Mouse (Mus musculus) right cerebral cortex, postnatal 4 days (tissue): ENCODE results near the gene Tns4.

ENCODE experiments used
- DNase-seq: peaks from one replicate; pipeline ENCODE4 v3.0.0-alpha.2; 2022

Tns4 gene

GRCm38 (mm10) chr11:99090391-99090790, 1.3 kb upstream of the Tns4 start:
- no peak for DNase-seq

DNA sequence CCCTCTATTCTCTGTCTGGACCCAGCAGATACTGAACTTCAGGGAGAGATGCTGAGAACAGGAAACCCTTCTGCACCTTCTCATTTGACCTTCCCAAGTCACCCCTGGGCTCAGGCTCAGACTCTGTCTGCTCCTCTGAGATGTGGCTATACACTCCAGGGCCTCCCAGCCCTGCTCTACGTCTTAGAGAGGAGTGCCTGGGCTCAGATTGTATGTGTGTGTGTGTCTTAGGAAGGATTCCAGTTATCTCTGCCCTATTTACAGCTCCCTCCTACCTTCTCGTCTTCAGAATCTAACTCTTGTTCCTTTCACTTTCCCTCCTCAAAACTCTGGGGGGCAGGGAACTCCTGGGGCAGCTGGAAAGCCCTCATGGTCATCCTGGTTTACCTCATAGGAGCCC, 620 bp downstream of the Tns4 start:
- DNase-seq = no peak

DNA sequence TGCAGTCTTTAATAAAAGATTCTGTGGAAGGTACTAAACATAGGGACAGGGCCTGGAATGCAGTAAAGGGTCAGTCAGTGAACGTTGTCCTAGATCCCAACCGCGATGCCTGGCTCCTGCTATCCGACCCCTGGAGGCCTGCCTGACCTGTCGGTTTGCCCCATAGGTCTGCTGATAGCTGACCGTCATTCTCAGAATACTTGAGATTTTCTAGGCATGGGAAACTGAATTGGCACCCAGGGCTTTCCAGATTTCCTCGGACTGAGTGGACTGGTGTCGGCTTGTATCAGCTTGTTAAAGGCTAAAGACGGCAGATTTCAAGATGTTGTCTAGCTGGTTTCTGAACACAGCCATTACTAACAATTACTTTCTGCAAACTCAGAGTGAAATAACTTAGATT, 4.7 kb downstream of the Tns4 start:
- DNase-seq = no peak

GRCm38 (mm10) chr11:99083516-99083915, 5.6 kb downstream of the Tns4 start:
- DNase-seq = no peak

DNA sequence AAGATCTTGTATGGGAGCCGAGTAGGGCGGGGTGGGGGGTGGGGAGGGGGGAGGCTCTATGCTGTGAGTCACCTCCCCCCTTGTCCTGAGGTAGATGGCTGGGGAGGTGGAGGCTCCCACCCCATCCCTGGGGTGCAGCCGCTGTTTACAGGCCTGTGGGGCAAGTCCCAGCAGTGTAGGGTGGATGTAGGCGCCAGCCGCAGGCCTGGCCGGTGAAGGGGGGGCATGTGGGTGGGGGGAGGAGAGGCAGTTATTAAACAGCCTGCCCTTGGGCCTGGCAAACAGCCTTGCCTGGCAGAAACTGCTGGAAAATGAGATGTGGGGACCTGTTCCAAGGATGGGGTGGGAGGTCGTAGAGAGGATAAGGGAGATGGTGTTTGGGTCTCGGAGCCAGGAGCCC, 7.0 kb downstream of the Tns4 start:
- no peak for DNase-seq

DNA sequence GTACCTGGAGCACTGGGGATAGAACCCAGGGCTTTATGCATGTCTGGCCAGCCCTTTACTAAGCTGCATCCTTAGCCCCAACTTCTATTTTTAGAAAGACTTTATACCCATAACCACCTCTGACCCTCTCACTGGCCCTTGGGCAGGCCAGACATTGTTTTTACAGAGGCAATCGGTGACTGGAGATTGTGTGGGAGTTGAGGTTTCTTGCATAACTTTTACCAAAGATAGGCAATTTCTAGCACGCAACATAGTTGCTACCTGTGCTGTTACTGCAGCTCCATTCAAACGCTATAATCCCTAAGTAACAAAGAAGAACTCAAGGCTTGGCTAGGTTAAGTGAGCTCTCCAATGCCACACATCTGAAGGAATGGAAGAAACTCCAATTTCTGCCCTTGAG, 7.5 kb downstream of the Tns4 start:
- no peak for DNase-seq

DNA sequence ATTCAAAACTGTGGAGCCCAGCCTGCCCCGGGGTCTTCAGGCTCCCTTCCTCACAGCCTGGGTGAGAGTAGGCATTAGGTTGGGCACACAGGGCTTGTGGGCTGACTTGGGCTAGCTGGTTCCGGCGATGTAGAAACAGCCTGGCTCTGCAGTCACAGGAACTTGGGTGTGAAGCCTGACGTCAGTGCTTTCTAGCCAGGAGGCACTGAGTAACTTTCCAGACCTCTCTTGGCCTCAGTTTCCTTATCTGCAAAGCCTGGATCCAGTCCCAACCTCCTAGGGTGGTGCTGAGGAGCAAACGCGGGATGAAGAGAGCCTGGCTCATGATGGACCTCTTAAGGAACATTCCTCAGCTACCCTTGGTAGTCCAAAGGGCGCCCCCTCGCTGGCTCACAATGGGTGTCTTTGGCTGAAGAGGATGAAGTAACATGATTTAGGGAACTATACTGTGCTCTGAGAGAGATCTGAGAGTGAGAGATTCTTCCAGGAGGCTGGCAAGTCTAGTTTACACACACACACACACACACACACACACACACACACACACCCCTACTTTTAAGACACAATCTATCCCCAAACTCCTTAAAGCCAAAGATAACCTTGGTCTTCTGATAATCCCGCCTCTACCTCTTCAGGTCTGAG, 8.1 kb downstream of the Tns4 start:
- no peak for DNase-seq

DNA sequence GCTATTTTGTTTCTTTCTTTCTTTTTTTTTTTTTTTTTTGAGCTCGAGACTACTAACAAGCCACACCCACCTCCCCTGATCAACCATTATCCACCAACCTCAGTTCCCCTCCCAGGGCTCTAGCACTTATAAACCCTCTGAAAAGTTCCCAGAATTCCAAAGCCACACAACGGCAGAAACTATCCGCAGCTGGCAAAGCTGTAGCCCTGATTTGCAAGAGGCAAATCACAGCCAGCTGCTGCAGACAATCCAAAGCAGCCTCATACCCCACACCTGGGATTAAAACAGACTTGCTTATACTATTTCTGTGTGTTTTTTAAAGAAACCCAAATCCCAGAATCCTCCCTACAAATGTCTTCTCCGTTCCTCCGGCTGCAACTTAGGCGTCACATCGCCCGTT, 11.2 kb downstream of the Tns4 start:
- no peak for DNase-seq

DNA sequence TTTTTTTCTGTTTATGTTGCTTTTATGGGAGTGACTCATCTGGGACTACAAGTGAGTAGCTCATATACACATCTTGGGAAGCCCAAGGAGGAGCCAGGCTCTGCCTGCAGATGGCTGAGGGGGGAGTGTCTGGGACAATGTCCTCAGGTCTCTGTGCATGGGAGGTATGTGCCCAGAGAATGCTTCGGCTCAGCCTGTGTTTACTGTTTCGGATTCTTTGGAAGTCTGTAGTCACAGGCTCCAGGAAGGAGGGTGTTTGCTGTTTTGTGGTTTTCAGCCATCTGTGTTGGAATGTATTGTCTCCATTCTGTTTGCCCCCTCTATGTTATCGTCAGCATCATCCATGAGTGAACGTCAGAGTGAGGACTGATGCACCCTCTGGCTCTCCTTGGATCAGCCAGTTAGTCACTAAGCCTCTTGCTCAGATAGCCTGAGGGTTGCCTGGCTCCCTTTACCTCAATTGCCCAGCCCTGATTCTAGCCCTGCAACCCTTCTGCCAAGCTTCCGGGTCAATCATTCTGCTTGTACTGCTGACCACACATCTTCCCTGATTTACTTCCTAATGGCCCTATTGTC, 12.3 kb downstream of the Tns4 start:
- DNase-seq = no peak

GRCm38 (mm10) chr11:99073781-99074180, 15.3 kb downstream of the Tns4 start:
- DNase-seq = no peak

DNA sequence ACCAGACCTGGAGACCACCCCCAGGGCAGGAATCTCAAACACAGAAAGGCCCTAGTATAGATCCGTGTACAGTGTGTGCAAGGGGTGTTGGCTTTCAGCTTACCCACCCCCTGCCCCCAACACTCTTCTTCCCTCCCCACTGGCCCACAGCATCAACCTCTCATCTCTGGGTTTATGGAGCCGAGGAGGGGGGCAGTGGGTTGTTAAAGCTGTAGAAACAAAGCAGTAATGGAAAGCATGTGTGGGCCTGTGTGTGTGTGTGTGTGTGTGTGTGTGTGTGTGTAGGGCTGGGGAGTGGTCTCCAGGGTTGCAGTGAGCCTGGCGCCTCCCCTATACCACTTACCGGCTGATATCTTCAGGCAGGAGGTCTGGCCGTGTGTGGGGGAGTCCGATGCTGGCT, 17.2 kb downstream of the Tns4 start:
- DNase-seq = no peak

GRCm38 (mm10) chr11:99068455-99068854, 20.7 kb downstream of the Tns4 start:
- DNase-seq = no peak

GRCm38 (mm10) chr11:99067591-99067990, 21.5 kb downstream of the Tns4 start:
- no peak for DNase-seq

DNA sequence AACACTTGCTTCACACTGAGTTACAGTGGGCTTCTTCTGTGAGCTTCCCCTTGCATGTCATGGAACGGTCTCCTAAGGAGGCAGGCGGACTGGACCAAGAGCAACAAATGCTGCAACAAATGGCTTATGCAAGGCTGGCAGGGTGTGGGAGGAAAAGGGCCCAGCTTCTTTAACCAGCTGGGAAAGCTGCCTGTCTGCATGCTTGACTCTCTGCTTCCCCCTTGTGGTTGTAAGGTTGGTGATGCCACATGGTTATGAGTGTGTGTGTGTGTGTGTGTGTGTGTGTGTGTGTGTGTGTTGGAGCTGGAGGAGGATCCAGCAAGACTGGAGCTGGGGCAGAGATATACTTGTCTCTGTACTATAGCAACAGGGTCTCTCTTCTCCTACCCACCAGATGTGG, 23.1 kb downstream of the Tns4 start:
- DNase-seq = peak; percentile 48

DNA sequence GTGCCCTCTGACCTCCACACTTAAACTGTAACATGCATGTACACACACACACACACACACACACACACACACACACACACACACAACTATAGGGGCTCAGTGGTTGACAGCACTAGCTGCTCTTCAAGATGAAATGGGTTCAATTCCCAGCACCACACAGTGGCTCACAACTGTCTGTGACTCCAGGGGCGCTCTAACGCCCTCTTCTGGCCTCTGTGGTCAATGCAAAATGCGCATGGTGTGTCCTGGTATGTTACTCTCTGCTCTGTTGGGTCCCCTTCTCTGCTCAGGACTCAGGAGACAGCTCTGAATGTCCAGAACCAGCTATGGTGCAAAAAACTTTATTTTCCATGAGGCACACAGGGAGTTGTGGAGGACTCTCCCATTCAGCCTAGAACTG, 23.8 kb downstream of the Tns4 start:
- DNase-seq = no peak

DNA sequence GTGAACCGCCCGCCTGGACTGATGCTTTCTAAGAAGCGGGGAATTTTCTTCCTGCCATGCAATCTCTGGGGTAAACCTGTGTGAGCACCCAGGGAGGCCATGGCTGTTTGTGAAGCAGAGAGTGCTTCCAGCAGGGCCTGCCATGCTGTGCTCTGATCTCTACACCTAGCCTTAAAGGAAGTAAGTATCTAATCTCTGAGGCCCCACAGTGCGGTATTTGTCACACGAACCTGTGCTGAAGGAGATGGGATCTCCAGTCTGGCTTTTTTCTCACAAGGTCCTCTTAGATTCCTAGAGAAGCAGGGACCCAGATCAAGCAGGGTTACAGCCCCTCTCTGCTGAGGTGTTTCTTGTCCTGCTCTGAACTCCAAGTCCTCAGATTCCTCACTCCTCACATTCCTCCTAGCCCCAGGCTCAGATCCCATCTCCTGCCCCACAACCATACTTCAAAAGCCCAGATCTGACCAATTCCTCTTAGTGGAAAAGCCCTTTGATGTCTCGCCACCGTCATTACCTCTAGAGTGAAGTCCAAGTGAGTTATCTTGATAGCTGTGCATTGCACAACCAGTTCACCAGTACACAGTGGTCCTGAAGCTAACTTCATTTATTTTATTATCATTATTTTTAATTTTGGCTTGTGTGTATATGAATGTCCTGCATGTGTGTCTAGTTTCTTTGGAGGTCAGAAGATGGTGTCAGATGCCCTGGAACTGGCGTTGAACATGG, 25.5 kb downstream of the Tns4 start:
- no peak for DNase-seq

DNA sequence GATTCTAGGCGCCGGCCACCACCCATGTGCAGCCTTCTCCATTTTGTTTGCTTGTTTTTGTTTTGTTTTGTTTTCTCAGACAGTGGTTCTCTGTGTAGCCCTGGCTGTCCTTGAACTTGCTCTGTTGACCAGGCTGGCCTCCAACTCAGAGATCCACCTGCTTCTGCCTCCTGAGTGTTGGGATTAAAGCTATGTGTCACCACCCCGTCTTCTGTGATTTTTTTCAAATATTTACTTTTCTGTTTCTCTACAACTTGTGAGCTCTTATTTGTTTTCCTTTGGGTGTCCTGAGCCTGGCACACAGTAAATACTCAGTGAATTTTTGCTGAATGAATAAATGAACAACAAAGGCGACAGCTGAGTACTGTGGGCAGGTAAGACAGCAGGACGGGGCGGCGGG, 26.4 kb downstream of the Tns4 start:
- no peak for DNase-seq

DNA sequence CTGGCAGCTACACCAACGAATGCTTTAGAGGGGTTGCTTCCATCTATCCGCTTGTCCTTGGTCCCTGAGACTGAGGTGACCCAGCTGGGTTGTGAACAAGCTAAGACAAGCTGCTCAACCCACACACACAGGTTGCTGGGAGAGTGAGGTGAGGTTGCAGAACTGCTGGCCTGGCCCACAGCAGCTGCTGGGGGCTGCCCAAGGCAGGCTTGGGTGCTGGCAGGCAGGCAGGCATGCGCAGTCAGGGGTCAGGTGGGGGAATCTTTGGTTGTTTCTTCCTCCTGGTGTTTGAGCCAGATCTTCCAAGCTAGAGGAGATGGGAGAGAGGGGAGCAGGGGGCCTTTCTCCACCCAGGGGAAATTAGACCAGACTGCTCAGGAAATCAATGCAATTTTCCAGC, 28.7 kb downstream of the Tns4 start:
- no peak for DNase-seq

- DNase-seq = no peak
Observed at GRCm38 (mm10) chr11:99055571-99056452, 33.3 kb downstream of the Tns4 start.

DNA sequence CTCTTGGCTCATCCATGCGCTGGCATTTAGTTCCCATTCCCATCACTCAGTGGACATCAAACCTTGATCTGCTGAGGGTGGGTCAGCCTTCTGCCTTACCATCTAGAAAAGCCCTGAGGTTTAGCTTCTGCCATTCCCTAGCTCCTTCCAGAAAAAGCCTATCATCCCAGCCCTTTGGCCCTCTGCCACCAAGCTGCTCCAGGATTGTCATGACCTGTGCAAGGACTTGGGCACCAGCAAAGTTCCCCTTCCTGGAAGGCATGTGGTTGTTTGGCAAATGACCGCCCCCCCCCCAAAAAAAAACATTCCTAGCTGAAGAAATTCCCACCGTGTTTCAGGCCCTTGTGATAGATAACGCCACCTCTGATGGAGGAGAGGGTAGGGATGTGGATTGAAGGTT, 34.0 kb downstream of the Tns4 start:
- DNase-seq = no peak

DNA sequence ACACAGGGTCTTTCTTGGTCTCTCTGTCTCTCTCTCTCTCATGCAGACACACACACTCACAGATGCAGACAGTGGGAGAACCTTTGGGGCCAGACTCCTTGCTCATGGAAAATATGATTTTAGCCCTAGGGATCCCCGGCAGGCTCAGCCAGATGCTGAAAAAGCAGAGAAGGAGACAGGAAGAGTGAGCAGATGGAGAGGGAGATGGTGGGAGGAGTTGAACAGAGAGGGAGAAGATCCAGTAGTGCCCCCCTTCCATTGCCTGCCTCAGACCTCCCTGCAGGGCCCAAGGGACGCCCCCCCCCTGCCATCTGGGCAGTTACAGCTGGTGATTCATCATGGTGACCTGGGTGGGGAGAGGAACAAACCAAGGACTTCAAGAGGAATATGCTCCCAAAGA, 41.5 kb downstream of the Tns4 start:
- no peak for DNase-seq

DNA sequence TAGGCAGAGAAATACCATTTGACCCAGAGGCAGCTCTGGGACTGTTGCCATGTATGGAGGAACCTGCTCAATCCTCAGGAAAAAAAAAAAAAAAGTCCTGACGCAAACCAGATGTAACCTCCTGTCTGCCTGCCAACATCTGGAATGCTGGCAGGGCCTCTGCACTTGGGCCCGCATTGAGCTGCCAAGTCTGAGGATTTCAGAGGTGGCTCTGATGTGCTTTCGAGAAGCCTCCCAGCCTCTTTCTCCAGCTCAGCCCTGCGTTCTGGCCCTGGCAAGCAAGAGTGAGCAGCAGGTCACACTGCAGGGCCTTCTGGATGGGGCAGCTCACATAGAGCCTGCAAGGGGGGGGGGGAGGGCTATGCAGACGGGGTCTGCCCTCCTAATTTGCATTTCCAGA, 42.0 kb downstream of the Tns4 start:
- DNase-seq = no peak

DNA sequence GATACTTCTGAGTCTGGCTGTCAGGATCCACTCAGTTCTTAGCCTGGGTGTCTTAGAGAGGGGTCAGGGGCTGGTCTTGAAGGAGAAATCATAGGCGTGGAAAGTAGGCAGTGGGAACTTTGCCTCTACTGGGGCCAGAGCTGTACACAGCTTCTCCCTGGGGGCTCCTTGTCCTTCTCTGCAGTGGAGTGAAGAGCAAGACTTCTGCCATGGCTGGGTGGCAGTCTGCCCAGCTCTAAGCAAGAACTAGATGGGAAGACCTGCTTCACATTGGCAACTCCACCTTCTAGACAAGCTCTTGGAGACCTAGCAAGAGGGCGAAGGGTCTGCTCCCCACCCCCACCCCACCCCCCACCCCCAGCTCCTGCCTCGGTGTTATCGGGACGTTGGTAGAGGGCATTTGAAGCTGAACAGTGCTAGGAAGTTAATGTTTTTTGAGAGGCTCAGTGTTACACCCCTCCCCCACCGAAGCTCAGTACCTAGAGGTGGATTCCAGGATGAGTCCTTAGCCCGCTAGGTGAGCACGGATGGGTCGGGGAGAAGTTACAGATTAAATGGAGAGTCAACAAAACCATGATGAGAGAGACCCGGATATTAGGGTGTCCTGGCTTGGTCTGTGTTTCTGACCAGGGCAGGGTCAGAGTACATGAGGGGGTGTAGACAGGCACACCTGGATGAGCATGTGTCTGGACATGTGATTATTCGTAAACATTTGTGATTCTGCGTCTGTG, 43.8 kb downstream of the Tns4 start:
- DNase-seq = no peak
